Mouse (Mus musculus) forebrain, embryonic 14.5 days (tissue): ENCODE data around the gene Pmm1. TPM values are rescaled to one million over a fixed set of nuclear protein-coding genes. Genes with fewer than 3 reads are reported as not detected.

Source experiments
- ATAC-seq: fragments of 200-750 bp; cut with Nextera tagmentation; 2 replicates; pipeline ENCODE4 v1.8.0; 2017; ENCODE audit warnings: mild to moderate bottlenecking, moderate library complexity
- DNase-seq: peaks from one replicate; pipeline ENCODE4 v3.0.0-alpha.2; 2015; ENCODE audit warnings: low spot score
- H3K27ac ChIP-seq: fragments of 300-500 bp; sonication (generic); 2 replicates; pipeline ENCODE4 v1.5.1; 2014; ENCODE audit warnings: low read depth, mild to moderate bottlenecking, control low read depth, low read length, moderate library complexity
- H3K27me3 ChIP-seq: fragments of 300-500 bp; sonication (generic); replicated peaks from 2 replicates; pipeline ENCODE4 v1.6.1; 2014; ENCODE audit warnings: low read length, control low read depth, mixed read lengths; ENCODE audit not compliant: control insufficient read depth, insufficient read depth
- H3K36me3 ChIP-seq: fragments of 300-500 bp; sonication (generic); 2 replicates; pipeline ENCODE4 v1.6.1; 2014; ENCODE audit warnings: low read length, control low read depth; ENCODE audit not compliant: control insufficient read depth, insufficient read depth
- H3K4me1 ChIP-seq: fragments of 300-500 bp; sonication (generic); 2 replicates; pipeline ENCODE4 v1.6.1; 2014; ENCODE audit warnings: antibody characterized with exemption, low read length, control low read depth; ENCODE audit not compliant: control insufficient read depth, insufficient read depth
- H3K4me2 ChIP-seq: fragments of 300-500 bp; sonication (generic); 2 replicates; pipeline ENCODE4 v1.6.1; 2014; ENCODE audit warnings: mild to moderate bottlenecking, control low read depth, low read length
- H3K4me3 ChIP-seq: fragments of 300-500 bp; sonication (generic); 2 replicates; pipeline ENCODE4 v1.5.1; 2014; ENCODE audit warnings: low read depth, low read length, control low read depth
- H3K9ac ChIP-seq: fragments of 300-500 bp; sonication (generic); 2 replicates; pipeline ENCODE4 v1.6.1; 2014; ENCODE audit warnings: mild to moderate bottlenecking, low read length, control low read depth, moderate library complexity
- H3K9me3 ChIP-seq: fragments of 300-500 bp; sonication (generic); replicated peaks from 2 replicates; pipeline ENCODE4 v1.6.1; 2016; ENCODE audit warnings: low read length, control low read depth, mixed read lengths; ENCODE audit not compliant: control insufficient read depth
- WGBS: fragments of 180-500 bp; shearing (Covaris S2); extraction: QIAGEN DNeasy Blood & Tissue Kit; methylation state at CpG from one replicate; pipeline ENCODE4 v1.1.7; 2014; 5-methylcytosine and 5-hydroxymethylcytosine counted together
- polyA plus RNA-seq: library from polyadenylated mRNA; unstranded; fragments of >200 nt; fragmentation: Nextera tagmentation; extraction: Ambion mirVana; gene quantifications from 2 replicates; pipeline ENCODE4 v1.2.1, GENCODE M21; 2014

The Pmm1 gene
- polyA plus RNA-seq, 1 experiment from 2014 or later: 92.6 TPM

GRCm38 (mm10) chr15:81964262-81964661 lies 3.5 kb upstream of the Pmm1 start:
- Histone ChIP-seq H3K4me2 (no peak overlapping the region), H3K9me3 (no peaks in the 10 kb centered on the region), H3K27me3 (no peaks in the 10 kb centered on the region), H3K27ac (no peak overlapping the region), H3K4me3 (no peak overlapping the region), H3K4me1 (no peaks in the 10 kb centered on the region), H3K36me3 (no peaks in the 10 kb centered on the region), H3K9ac (no peak overlapping the region)
- ATAC-seq (no peak), DNase-seq (no peak)
- 62% methylated on average over 1 of the region's 1 CpGs for WGBS

- Histone ChIP-seq H3K9ac (peak overlapping the region; percentile 18; the same call in 1 of the 2 replicates), H3K36me3 (no peaks in the 10 kb centered on the region), H3K4me1 (no peaks in the 10 kb centered on the region), H3K27me3 (no peaks in the 10 kb centered on the region), H3K4me2 (peak overlapping the region; percentile 97), H3K9me3 (no peaks in the 10 kb centered on the region), H3K4me3 (peak overlapping the region; percentile 66), H3K27ac (no peak overlapping the region)
- DNase-seq: no peak
- no peak; the same call in 1 of the 2 replicates for ATAC-seq
- 2% methylated on average over 7 of the region's 8 CpGs for WGBS
These were observed 335 bp upstream of the Pmm1 start for GRCm38 (mm10) chr15:81961078-81961451.

GRCm38 (mm10) chr15:81958906-81959305 lies 1.8 kb downstream of the Pmm1 start:
- Histone ChIP-seq H3K4me1 (no peaks in the 10 kb centered on the region), H3K4me3 (no peak overlapping the region), H3K9ac (no peak overlapping the region), H3K9me3 (no peaks in the 10 kb centered on the region), H3K36me3 (peaks cover 17% of the 10 kb centered on the region), H3K27ac (no peak overlapping the region), H3K4me2 (no peak overlapping the region), H3K27me3 (no peaks in the 10 kb centered on the region)
- no peak for DNase-seq
- 98% methylated on average over 3 of the region's 3 CpGs for WGBS
- no peak for ATAC-seq

GRCm38 (mm10) chr15:81957598-81957997 lies 3.1 kb downstream of the Pmm1 start:
- Histone ChIP-seq H3K27me3 (no peaks in the 10 kb centered on the region), H3K4me1 (no peaks in the 10 kb centered on the region), H3K36me3 (peaks cover 17% of the 10 kb centered on the region), H3K9me3 (no peaks in the 10 kb centered on the region), H3K27ac (no peak overlapping the region), H3K4me3 (no peak overlapping the region), H3K4me2 (no peak overlapping the region), H3K9ac (no peak overlapping the region)
- 87% methylated on average over 11 of the region's 11 CpGs for WGBS
- DNase-seq (no peak), ATAC-seq (no peak)

GRCm38 (mm10) chr15:81956457-81956856 lies 4.3 kb downstream of the Pmm1 start:
- no peaks in the 10 kb centered on the region for H3K27me3 ChIP-seq
- 53% methylated on average over 8 of the region's 8 CpGs for WGBS
- H3K4me2 ChIP-seq: no peak overlapping the region
- H3K4me3 ChIP-seq: no peak overlapping the region
- ATAC-seq (no peak), DNase-seq (peak; percentile 51)
- H3K9ac ChIP-seq: no peak overlapping the region
- H3K27ac ChIP-seq: no peak overlapping the region
- H3K9me3 ChIP-seq: no peaks in the 10 kb centered on the region
- H3K4me1 ChIP-seq: no peaks in the 10 kb centered on the region
- H3K36me3 ChIP-seq: peaks cover 28% of the 10 kb centered on the region

GRCm38 (mm10) chr15:81955414-81955813 lies 5.3 kb downstream of the Pmm1 start:
- H3K9me3 ChIP-seq: no peaks in the 10 kb centered on the region
- H3K27me3 ChIP-seq: no peaks in the 10 kb centered on the region
- 94% methylated on average over 15 of the region's 15 CpGs for WGBS
- no peak overlapping the region; the same call in 1 of the 2 replicates for H3K9ac ChIP-seq
- no peak overlapping the region for H3K27ac ChIP-seq
- peaks cover 37% of the 10 kb centered on the region for H3K36me3 ChIP-seq
- ATAC-seq: no peak
- H3K4me2 ChIP-seq: no peak overlapping the region
- H3K4me1 ChIP-seq: no peaks in the 10 kb centered on the region
- DNase-seq: no peak
- no peak overlapping the region for H3K4me3 ChIP-seq

- Histone ChIP-seq H3K4me2 (no peak overlapping the region), H3K4me3 (no peak overlapping the region), H3K36me3 (peaks cover 44% of the 10 kb centered on the region), H3K9ac (no peak overlapping the region), H3K27me3 (no peaks in the 10 kb centered on the region), H3K4me1 (no peaks in the 10 kb centered on the region), H3K9me3 (no peaks in the 10 kb centered on the region), H3K27ac (no peak overlapping the region)
- no peak for DNase-seq
- no peak for ATAC-seq
- 90% methylated on average over 6 of the region's 6 CpGs for WGBS
These were observed 6.0 kb downstream of the Pmm1 start for GRCm38 (mm10) chr15:81954716-81955115.

- WGBS: 92% methylated on average over 9 of the region's 9 CpGs
- Histone ChIP-seq H3K4me3 (no peak overlapping the region), H3K9ac (no peak overlapping the region), H3K4me1 (no peaks in the 10 kb centered on the region), H3K36me3 (peaks cover 49% of the 10 kb centered on the region), H3K27ac (no peak overlapping the region), H3K9me3 (no peaks in the 10 kb centered on the region), H3K4me2 (no peak overlapping the region), H3K27me3 (no peaks in the 10 kb centered on the region)
- no peak for ATAC-seq
- DNase-seq: no peak
These were observed 6.6 kb downstream of the Pmm1 start for GRCm38 (mm10) chr15:81954151-81954583.

- Histone ChIP-seq H3K27ac (no peak overlapping the region), H3K4me1 (no peaks in the 10 kb centered on the region), H3K4me2 (no peak overlapping the region), H3K4me3 (no peak overlapping the region), H3K9me3 (no peaks in the 10 kb centered on the region), H3K27me3 (no peaks in the 10 kb centered on the region), H3K9ac (no peak overlapping the region), H3K36me3 (peaks cover 51% of the 10 kb centered on the region)
- no peak for DNase-seq
- no peak for ATAC-seq
- 76% methylated on average over 4 of the region's 4 CpGs for WGBS
These were observed 8.4 kb downstream of the Pmm1 start for GRCm38 (mm10) chr15:81952310-81952709.
